Mouse (Mus musculus) heart, embryonic 14.5 days (tissue): ENCODE measurements around the gene Cp. TPM values are rescaled to one million over a fixed set of nuclear protein-coding genes. Genes with fewer than 3 reads are reported as not detected.

ENCODE experiments used
- ATAC-seq: fragments of 200-750 bp; cut with Nextera tagmentation; 2 replicates; pipeline ENCODE4 v1.8.0; 2017; ENCODE audit warnings: low read depth, moderate TSS enrichment; ENCODE audit not compliant: insufficient number of reproducible peaks, insufficient read depth, low FRiP score
- H3K27ac ChIP-seq, 2 experiments: fragments of 200-500 bp in 1 of 2; fragments of 300-500 bp in 1 of 2; sonication (generic) in 1 of 2; replicated peaks in 1 of 2; 2 replicates each; pipeline ENCODE4 v1.5.1; 2012 to 2014; ENCODE audit warnings: low read depth in 2 of 2, low read length in 2 of 2, control low read depth in 1 of 2, mild to moderate bottlenecking in 1 of 2, mixed read lengths in 1 of 2; ENCODE audit not compliant: control insufficient read depth in 1 of 2, insufficient read depth in 1 of 2
- H3K27me3 ChIP-seq: fragments of 300-500 bp; sonication (generic); 2 replicates; pipeline ENCODE4 v1.6.1; 2014; ENCODE audit warnings: mild to moderate bottlenecking, low read length, control low read depth; ENCODE audit not compliant: control insufficient read depth, insufficient read depth
- H3K36me3 ChIP-seq: fragments of 300-500 bp; sonication (generic); 2 replicates; pipeline ENCODE4 v1.6.1; 2014; ENCODE audit warnings: mild to moderate bottlenecking, control low read depth, low read length, mixed read lengths; ENCODE audit not compliant: control insufficient read depth, insufficient read depth
- H3K4me1 ChIP-seq, 2 experiments: fragments of 200-500 bp in 1 of 2; fragments of 300-500 bp in 1 of 2; sonication (generic) in 1 of 2; 2 replicates each; pipeline ENCODE4 v1.6.1; 2012 to 2014; ENCODE audit warnings: low read length in 2 of 2, control low read depth in 1 of 2, mixed read lengths in 1 of 2; ENCODE audit not compliant: control insufficient read depth in 2 of 2, insufficient read depth in 2 of 2
- H3K4me2 ChIP-seq: fragments of 300-500 bp; sonication (generic); 2 replicates; pipeline ENCODE4 v1.6.1; 2014; ENCODE audit warnings: mild to moderate bottlenecking, low read length
- H3K4me3 ChIP-seq, 2 experiments: fragments of 200-500 bp in 1 of 2; fragments of 300-500 bp in 1 of 2; sonication (generic) in 1 of 2; 2 replicates each; pipeline ENCODE4 v1.5.1; 2012 to 2014; ENCODE audit warnings: low read length in 2 of 2, mild to moderate bottlenecking in 2 of 2, control low read depth in 1 of 2, low read depth in 1 of 2, moderate library complexity in 1 of 2; ENCODE audit not compliant: control insufficient read depth in 1 of 2, insufficient read depth in 1 of 2
- H3K9ac ChIP-seq: fragments of 300-500 bp; sonication (generic); 2 replicates; pipeline ENCODE4 v1.6.1; 2014; ENCODE audit warnings: mild to moderate bottlenecking, low read length
- H3K9me3 ChIP-seq: fragments of 300-500 bp; sonication (generic); 2 replicates; pipeline ENCODE4 v1.6.1; 2016; ENCODE audit warnings: low read length, control low read depth; ENCODE audit not compliant: control insufficient read depth
- WGBS: fragments of 180-500 bp; shearing (Covaris S2); extraction: QIAGEN DNeasy Blood & Tissue Kit; methylation state at CpG from one replicate; pipeline ENCODE4 v1.1.7; 2014; 5-methylcytosine and 5-hydroxymethylcytosine counted together
- polyA plus RNA-seq: library from polyadenylated mRNA; unstranded; fragments of >200 nt; fragmentation: Nextera tagmentation; extraction: Ambion mirVana; gene quantifications from 2 replicates; pipeline ENCODE4 v1.2.1, GENCODE M21; 2014

Gene Cp
- polyA plus RNA-seq, 1 experiment from 2014 or later = 1.7 TPM

GRCm38 (mm10) chr3:19961341-19961740, 4.5 kb downstream of the Cp start:
- no peak overlapping the region for H3K4me2 ChIP-seq
- no peak overlapping the region for H3K4me3 ChIP-seq
- 79% methylated on average over 2 of the region's 2 CpGs for whole genome bisulfite sequencing
- H3K27ac ChIP-seq = no peak overlapping the region
- H3K4me1 ChIP-seq = peaks cover 2 to 27% of the 10 kb centered on the region in 2 experiments
- no peaks in the 10 kb centered on the region for H3K36me3 ChIP-seq
- no peaks in the 10 kb centered on the region for H3K9me3 ChIP-seq
- H3K27me3 ChIP-seq = no peaks in the 10 kb centered on the region
- ATAC-seq = no peak
- no peak overlapping the region for H3K9ac ChIP-seq

GRCm38 (mm10) chr3:19962769-19963513, 6.1 kb downstream of the Cp start:
- no peak overlapping the region for H3K9ac ChIP-seq
- H3K27me3 ChIP-seq = no peaks in the 10 kb centered on the region
- no peak overlapping the region for H3K4me3 ChIP-seq
- H3K4me1 ChIP-seq = peaks cover 2 to 18% of the 10 kb centered on the region in 2 experiments
- no peak overlapping the region for H3K4me2 ChIP-seq
- WGBS = 85% methylated on average over 3 of the region's 3 CpGs
- no peak for ATAC-seq
- H3K27ac ChIP-seq = no peak overlapping the region
- no peaks in the 10 kb centered on the region for H3K36me3 ChIP-seq
- H3K9me3 ChIP-seq = no peaks in the 10 kb centered on the region

- no peak overlapping the region for H3K4me3 ChIP-seq
- H3K9me3 ChIP-seq = no peaks in the 10 kb centered on the region
- 8% methylated on average over 2 of the region's 2 CpGs for WGBS
- no peaks in the 10 kb centered on the region for H3K36me3 ChIP-seq
- ATAC-seq = 0 out of 2 replicates have a peak, but pooled peaks have one; percentile 35
- H3K4me2 ChIP-seq = no peak overlapping the region
- peaks cover 2 to 13% of the 10 kb centered on the region in 2 experiments for H3K4me1 ChIP-seq
- H3K27ac ChIP-seq = peak overlapping the region; percentile 73 to 75; a peak in 3 of 4 replicates
- no peak overlapping the region for H3K9ac ChIP-seq
- no peaks in the 10 kb centered on the region for H3K27me3 ChIP-seq
Observed at GRCm38 (mm10) chr3:19964625-19965188, 7.9 kb downstream of the Cp start.

- H3K4me3 ChIP-seq = no peak overlapping the region
- no peak for ATAC-seq
- WGBS = 56% methylated on average over 5 of the region's 5 CpGs
Observed at GRCm38 (mm10) chr3:19965239-19965638, 8.4 kb downstream of the Cp start.

GRCm38 (mm10) chr3:19966072-19966471, 9.2 kb downstream of the Cp start:
- 36% methylated on average over 4 of the region's 4 CpGs for WGBS
- Histone ChIP-seq H3K9me3 (no peaks in the 10 kb centered on the region), H3K4me2 (no peak overlapping the region), H3K36me3 (no peaks in the 10 kb centered on the region), H3K4me3 (no peak overlapping the region), H3K9ac (no peak overlapping the region), H3K27me3 (no peaks in the 10 kb centered on the region), H3K27ac (no peak overlapping the region), H3K4me1 (peaks cover 2 to 13% of the 10 kb centered on the region in 2 experiments)
- ATAC-seq = peak; percentile 56; the same call in 1 of the 2 replicates

More at GRCm38 (mm10) chr3:19965239-19965638, 8.4 kb downstream of the Cp start:
- H3K36me3 ChIP-seq = no peaks in the 10 kb centered on the region
- peak overlapping the region; percentile 68 to 75; a peak in 3 of 4 replicates for H3K27ac ChIP-seq
- H3K9ac ChIP-seq = no peak overlapping the region
- H3K9me3 ChIP-seq = no peaks in the 10 kb centered on the region
- no peaks in the 10 kb centered on the region for H3K27me3 ChIP-seq
- H3K4me2 ChIP-seq = no peak overlapping the region
- H3K4me1 ChIP-seq = peaks cover 2 to 13% of the 10 kb centered on the region in 2 experiments

GRCm38 (mm10) chr3:19978474-19978873, 21.6 kb downstream of the Cp start:
- no peaks in the 10 kb centered on the region for H3K9me3 ChIP-seq
- H3K4me1 ChIP-seq = no peaks in the 10 kb centered on the region
- H3K27me3 ChIP-seq = no peaks in the 10 kb centered on the region
- H3K27ac ChIP-seq = no peak overlapping the region
- no peak for ATAC-seq
- 56% methylated on average over 4 of the region's 4 CpGs for WGBS
- H3K9ac ChIP-seq = no peak overlapping the region
- no peak overlapping the region for H3K4me3 ChIP-seq
- H3K36me3 ChIP-seq = no peaks in the 10 kb centered on the region
- H3K4me2 ChIP-seq = no peak overlapping the region

- Histone ChIP-seq H3K27ac (no peak overlapping the region), H3K4me1 (no peaks in the 10 kb centered on the region), H3K4me2 (no peak overlapping the region), H3K27me3 (no peaks in the 10 kb centered on the region), H3K36me3 (no peaks in the 10 kb centered on the region), H3K9ac (no peak overlapping the region), H3K4me3 (no peak overlapping the region), H3K9me3 (no peaks in the 10 kb centered on the region)
- 68% methylated on average over 2 of the region's 2 CpGs for WGBS
- ATAC-seq = no peak
Observed at GRCm38 (mm10) chr3:19981156-19981555, 24.3 kb downstream of the Cp start.
